Mouse (Mus musculus) ES-E14 (cell line): ENCODE measurements around the gene Sept7.

Source experiments
- CHD2 ChIP-seq: IDR thresholded peaks from 2 replicates; pipeline ENCODE4 v1.6.1; 2014; ENCODE audit warnings: mild to moderate bottlenecking, low read depth, low read length, inconsistent platforms
- HCFC1 ChIP-seq: IDR thresholded peaks from 2 replicates; pipeline ENCODE4 v1.6.1; 2012; ENCODE audit warnings: low read length, inconsistent platforms, borderline replicate concordance; ENCODE audit not compliant: insufficient read depth
- ZC3H11A ChIP-seq: IDR thresholded peaks from 2 replicates; pipeline ENCODE4 v1.6.1; 2012; ENCODE audit warnings: low read depth, mild to moderate bottlenecking, inconsistent platforms, low read length, borderline replicate concordance
- ZNF384 ChIP-seq: IDR thresholded peaks from 2 replicates; pipeline ENCODE4 v1.6.1; 2012; ENCODE audit warnings: low read depth, low read length, inconsistent platforms

DNA sequence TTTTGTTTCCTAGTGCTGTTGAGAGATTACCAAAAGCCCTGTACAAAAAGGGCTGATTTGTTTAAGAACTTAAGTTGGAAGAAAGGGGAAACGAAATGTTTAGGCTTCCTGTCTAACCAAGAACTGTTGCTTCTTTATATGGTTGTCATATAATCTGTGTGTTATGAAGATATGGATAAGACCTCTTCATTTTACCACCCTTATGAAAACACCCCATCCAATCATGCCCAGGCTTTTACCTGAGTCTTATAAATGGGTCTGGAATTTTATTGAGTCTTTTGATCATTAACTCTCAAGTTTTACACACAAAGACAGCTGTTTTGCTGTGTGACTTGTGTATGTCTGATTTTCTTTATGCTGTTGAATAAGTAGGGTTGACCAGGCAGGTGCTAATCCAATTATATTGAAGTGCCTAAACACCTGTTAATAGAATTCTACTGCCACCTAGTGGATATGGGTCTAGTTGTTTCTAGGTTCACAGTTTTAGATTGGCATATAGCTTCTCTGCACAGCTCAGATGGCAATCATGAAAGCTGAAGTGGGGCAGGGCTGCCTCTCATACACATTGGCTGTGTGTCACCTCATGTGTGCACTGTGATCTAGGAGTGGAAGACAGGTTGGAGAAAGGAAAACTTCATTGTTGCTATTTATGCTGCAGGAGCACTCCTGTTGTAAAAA lies 57.4 kb downstream of the Sept7 start:
- no peak for TF ChIP-seq CHD2
- TF ChIP-seq HCFC1, result no peak
- no peak for TF ChIP-seq ZNF384
- TF ChIP-seq ZC3H11A, result peak; percentile 75
